11 mouse cellular contexts compared by ENCODE assay signal in the genomic region with DNA sequence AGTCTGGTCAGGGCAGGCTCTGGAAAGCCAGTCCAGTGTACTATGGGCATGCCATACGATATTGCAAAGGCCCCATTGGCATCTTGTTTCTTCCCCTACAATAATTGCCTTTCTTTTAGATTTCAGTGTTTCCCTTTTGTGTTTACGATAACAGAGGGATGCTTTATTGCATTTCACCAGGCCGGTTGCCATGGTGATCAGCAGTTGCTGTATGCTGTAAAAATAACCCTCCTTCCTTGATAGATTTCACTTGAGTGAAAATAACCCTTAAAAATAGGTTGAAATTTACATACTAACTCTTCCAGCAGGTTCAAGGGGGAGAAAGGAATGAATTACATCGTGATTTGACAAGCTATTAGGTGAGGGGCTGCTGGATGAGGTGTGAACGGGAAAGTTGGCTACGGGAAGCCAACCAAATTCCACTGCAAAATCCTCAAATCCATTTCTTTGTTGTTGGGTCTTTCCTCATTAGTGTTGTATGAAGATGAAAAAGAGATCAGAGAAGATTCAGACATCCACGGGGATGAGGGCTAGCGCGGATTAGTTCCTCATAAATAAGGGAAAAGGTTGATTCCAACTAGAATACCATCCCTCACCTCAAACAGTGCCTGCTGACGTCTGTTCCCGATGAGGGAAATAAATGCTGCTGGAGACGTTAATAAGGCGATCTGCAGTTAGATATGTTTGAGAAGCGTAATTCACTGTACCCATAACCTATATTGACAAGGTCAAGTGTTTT.
DNase-seq lines count a peak whose midpoint lies in the region; ATAC-seq and TF ChIP-seq lines count a peak whose summit lies in the region.
"Had no signal": no experiment of that assay in that cellular context is flagged by ENCODE, and none has a peak within 500 bp of the region (broad histone marks: within the 10 kb centered on the region; RNA-seq: fewer than 3 reads in every experiment).

No protein-coding gene starts in this region.

- no peaks in the 10 kb centered on the region for H3K9me3 ChIP-seq in forebrain, embryonic 13.5 days (replicated peaks)
- H3K9me3 ChIP-seq in forebrain, embryonic 11.5 days (ENCODE audit: control insufficient read depth, low read length), result no peaks in the 10 kb centered on the region
- H3K9me3 ChIP-seq: limb, embryonic 12.5 days; midbrain, embryonic 12.5 days had no signal

- peaks cover 9% of the 10 kb centered on the region for H3K4me1 ChIP-seq in forebrain, embryonic 13.5 days
- H3K4me1 ChIP-seq in forebrain, embryonic 11.5 days (replicated peaks; ENCODE audit: control insufficient read depth, insufficient read depth, low read length), result 0 out of 2 replicates have a peak, but pooled peaks cover 1% of the 10 kb centered on the region
- H3K4me1 ChIP-seq in olfactory bulb, adult 2 months (ENCODE audit: control insufficient read depth, insufficient read depth, low read length), result no peaks in the 10 kb centered on the region

- no peaks in the 10 kb centered on the region for H3K27me3 ChIP-seq in forebrain, embryonic 13.5 days
- no peaks in the 10 kb centered on the region for H3K27me3 ChIP-seq in forebrain, embryonic 11.5 days (ENCODE audit: control insufficient read depth, insufficient read depth, low read length)
- H3K27me3 ChIP-seq: limb, embryonic 12.5 days; midbrain, embryonic 12.5 days had no signal

- 49% methylated on average over 14 of the region's 14 CpGs for WGBS in forebrain, embryonic 13.5 days
- WGBS in forebrain, embryonic 11.5 days, result 77% methylated on average over 14 of the region's 14 CpGs
- 44% methylated on average over 14 of the region's 14 CpGs for WGBS in olfactory bulb, adult 2 months

- no peak overlapping the region for H3K9ac ChIP-seq in forebrain, embryonic 13.5 days
- H3K9ac ChIP-seq in forebrain, embryonic 11.5 days (ENCODE audit: low read length), result no peak overlapping the region
- H3K9ac ChIP-seq: limb, embryonic 12.5 days; midbrain, embryonic 12.5 days had no signal

- TF ChIP-seq CTCF in olfactory bulb, adult 2 months (IDR thresholded peaks at IDR 0.05; ENCODE audit: insufficient read depth, low read depth, low read length), result no peak

- H3K36me3 ChIP-seq in forebrain, embryonic 13.5 days (ENCODE audit: poor library complexity, severe bottlenecking), result no peaks in the 10 kb centered on the region
- no peaks in the 10 kb centered on the region for H3K36me3 ChIP-seq in forebrain, embryonic 11.5 days (ENCODE audit: control insufficient read depth, insufficient read depth, low read length)
- H3K36me3 ChIP-seq: limb, embryonic 12.5 days; midbrain, embryonic 12.5 days had no signal

- H3K27ac ChIP-seq in forebrain, embryonic 13.5 days, result peak overlapping the region; percentile 52
- H3K27ac ChIP-seq in forebrain, embryonic 11.5 days (ENCODE audit: low read depth, low read length), result no peak overlapping the region
- peak overlapping the region; percentile 75 for H3K27ac ChIP-seq in olfactory bulb, adult 2 months (ENCODE audit: insufficient read depth, low read depth, low read length)
- H3K27ac ChIP-seq: limb, embryonic 12.5 days; midbrain, embryonic 12.5 days had no signal

- H3K4me2 ChIP-seq in forebrain, embryonic 13.5 days, result no peak overlapping the region
- H3K4me2 ChIP-seq in forebrain, embryonic 11.5 days (ENCODE audit: low read depth, low read length, severe bottlenecking), result no peak overlapping the region
- H3K4me2 ChIP-seq: limb, embryonic 12.5 days; midbrain, embryonic 12.5 days had no signal

- H3K4me3 ChIP-seq in forebrain, embryonic 13.5 days, result no peak overlapping the region
- H3K4me3 ChIP-seq in forebrain, embryonic 11.5 days (ENCODE audit: low read depth, low read length), result no peak overlapping the region
- H3K4me3 ChIP-seq in olfactory bulb, adult 2 months (ENCODE audit: insufficient read depth, low read depth, low read length), result no peak overlapping the region
- H3K4me3 ChIP-seq: limb, embryonic 12.5 days; midbrain, embryonic 12.5 days had no signal

- peak; percentile 79 for ATAC-seq in forebrain, embryonic 13.5 days
- ATAC-seq in forebrain, embryonic 11.5 days (replicated peaks; ENCODE audit: low FRiP score), result no peak
- peak; percentile 89 for ATAC-seq in frontal cortex, adult (ENCODE audit: low TSS enrichment)
- ATAC-seq in megakaryocyte-erythroid progenitor cell, adult 5-6 weeks (replicated peaks; ENCODE audit: low FRiP score, low TSS enrichment, poor library complexity, severe bottlenecking), result no peak
- ATAC-seq in granulocyte monocyte progenitor cell, adult 5-6 weeks (replicated peaks; ENCODE audit: poor library complexity, severe bottlenecking), result no peak

- no peak for DNase-seq in forebrain, embryonic 11.5 days (ENCODE audit: low spot score)
- DNase-seq in layer of hippocampus, postnatal 25 days (ENCODE audit: extremely low spot score in 1 of 2, low spot score in 1 of 2), result peak; percentile 8 to 29
- no peak for DNase-seq in spleen, adult 12 weeks (ENCODE audit: low spot score)
- DNase-seq: cerebellum, adult 11 months had no signal

- no peak for TF ChIP-seq POLR2A in olfactory bulb, adult 2 months (IDR thresholded peaks at IDR 0.05; ENCODE audit: insufficient read depth, low read depth, low read length)

Comparison
In these comparisons a context has a peak if more than half of its experiments do, and no peak if none do; other contexts are left out.
1. ATAC-seq: peak in forebrain, embryonic 13.5 days (single experiment) and frontal cortex, adult (single experiment); none in forebrain, embryonic 11.5 days (single experiment), megakaryocyte-erythroid progenitor cell, adult 5-6 weeks (single experiment) and granulocyte monocyte progenitor cell, adult 5-6 weeks (single experiment).
2. DNase-seq: peak in layer of hippocampus, postnatal 25 days (2 of 2); none in forebrain, embryonic 11.5 days (single experiment) and spleen, adult 12 weeks (single experiment).